Mouse (Mus musculus) R1 (cell line): ENCODE results near the gene Enkd1.
A peak's percentile ranks its signal among the peaks of the same experiment; 100 is the strongest.

Experiments used
- DNase-seq: peaks from one replicate; pipeline ENCODE4 v3.0.0-alpha.2; 2018; ENCODE audit warnings: low read depth, low spot score

Gene Enkd1

GRCm38 (mm10) chr8:105661167-105661566 lies 46.8 kb downstream of the Enkd1 start:
- peak; percentile 80 for DNase-seq

GRCm38 (mm10) chr8:105657641-105658040 lies 50.4 kb downstream of the Enkd1 start:
- DNase-seq, result no peak
